ENCODE assay signal across 16 mouse cellular contexts in the genomic region with DNA sequence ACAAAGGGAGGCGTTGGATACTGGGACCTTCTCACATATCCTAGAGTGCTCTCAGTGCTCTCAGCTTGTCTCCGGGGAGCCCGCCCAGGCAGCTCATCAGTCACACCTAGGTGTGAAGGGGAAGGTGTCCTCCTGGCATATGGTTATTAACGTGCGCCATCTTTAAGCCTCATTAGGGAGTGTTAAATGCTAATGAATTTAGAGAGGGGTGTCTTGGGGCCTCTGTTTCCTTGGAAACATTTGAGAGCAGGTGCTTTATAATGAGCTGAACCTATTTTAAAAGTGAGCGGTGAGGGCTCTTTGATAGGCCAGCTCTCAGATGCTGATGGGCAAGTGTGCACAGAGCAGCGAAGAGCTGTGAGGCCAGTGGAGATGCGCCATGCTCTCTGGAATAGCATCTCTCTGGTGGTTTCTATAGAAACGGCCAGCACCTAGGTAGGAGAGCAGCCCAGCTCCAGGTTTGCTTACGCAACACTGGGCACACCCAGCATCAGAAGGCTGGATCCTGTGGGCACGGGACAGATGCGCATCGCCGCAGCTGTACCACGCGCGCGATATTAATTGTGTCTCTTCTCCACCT. TPM values are rescaled to one million over a fixed set of nuclear protein-coding genes. Genes with fewer than 3 reads are reported as not detected.
DNase-seq lines count a peak whose midpoint lies in the region; ATAC-seq and TF ChIP-seq lines count a peak whose summit lies in the region.
"Had no signal": no experiment of that assay in that cellular context is flagged by ENCODE, and none has a peak within 500 bp of the region (broad histone marks: within the 10 kb centered on the region; RNA-seq: fewer than 3 reads in every experiment).

No protein-coding gene starts in this region.

- H3K27me3 ChIP-seq in hindbrain, embryonic 11.5 days (ENCODE audit: control insufficient read depth, insufficient read depth, low read length) = no peaks in the 10 kb centered on the region
- H3K27me3 ChIP-seq in hindbrain, embryonic 10.5 days (ENCODE audit: insufficient read depth, poor library complexity, severe bottlenecking) = 0 out of 2 replicates have a peak, but pooled peaks cover 3% of the 10 kb centered on the region
- H3K27me3 ChIP-seq in forebrain, embryonic 16.5 days (replicated peaks; ENCODE audit: control insufficient read depth, insufficient read depth, low read length) = no peaks in the 10 kb centered on the region
- no peaks in the 10 kb centered on the region for H3K27me3 ChIP-seq in midbrain, embryonic 13.5 days
- H3K27me3 ChIP-seq: heart, embryonic 15.5 days; liver, embryonic 15.5 days had no signal

- H3K27ac ChIP-seq in hindbrain, embryonic 11.5 days (ENCODE audit: low read depth, low read length) = peak overlapping the region; percentile 24; the same call in 1 of the 2 replicates
- no peak overlapping the region for H3K27ac ChIP-seq in hindbrain, embryonic 10.5 days
- no peak overlapping the region for H3K27ac ChIP-seq in forebrain, embryonic 16.5 days (ENCODE audit: low read length)
- peak overlapping the region; percentile 35; the same call in 1 of the 2 replicates for H3K27ac ChIP-seq in midbrain, embryonic 13.5 days
- H3K27ac ChIP-seq: heart, embryonic 15.5 days; left cerebral cortex, adult 2 months; limb, embryonic 12.5 days; liver, embryonic 15.5 days had no signal

- H3K9ac ChIP-seq in hindbrain, embryonic 11.5 days (ENCODE audit: low read depth, low read length) = no peak overlapping the region
- H3K9ac ChIP-seq in forebrain, embryonic 16.5 days (replicated peaks; ENCODE audit: low read depth, low read length) = no peak overlapping the region
- H3K9ac ChIP-seq in midbrain, embryonic 13.5 days (replicated peaks) = no peak overlapping the region; the same call in 1 of the 2 replicates
- H3K9ac ChIP-seq: heart, embryonic 15.5 days; limb, embryonic 12.5 days; liver, embryonic 15.5 days had no signal

- no peak for TF ChIP-seq CTCF in brain, embryonic 14.5 days (IDR thresholded peaks at IDR 0.05; ENCODE audit: borderline replicate concordance, extremely low read depth, insufficient read depth, insufficient read length)

- no peak overlapping the region for H3K4me2 ChIP-seq in hindbrain, embryonic 11.5 days (replicated peaks; ENCODE audit: low read depth, low read length)
- no peak overlapping the region for H3K4me2 ChIP-seq in forebrain, embryonic 16.5 days (ENCODE audit: low read length)
- H3K4me2 ChIP-seq in midbrain, embryonic 13.5 days (replicated peaks) = 0 out of 2 replicates have a peak overlapping the region, but pooled peaks have one; percentile 13
- H3K4me2 ChIP-seq: heart, embryonic 15.5 days; limb, embryonic 12.5 days; liver, embryonic 15.5 days had no signal

- 79% methylated on average over 18 of the region's 18 CpGs for WGBS in hindbrain, embryonic 11.5 days
- WGBS in hindbrain, embryonic 10.5 days = 88% methylated on average over 18 of the region's 18 CpGs
- WGBS in forebrain, embryonic 16.5 days = 35% methylated on average over 18 of the region's 18 CpGs
- 68% methylated on average over 18 of the region's 18 CpGs for WGBS in midbrain, embryonic 13.5 days

- H3K4me1 ChIP-seq in hindbrain, embryonic 11.5 days (replicated peaks; ENCODE audit: control insufficient read depth, insufficient read depth, low read length) = peaks cover 2% of the 10 kb centered on the region; the same call in 1 of the 2 replicates
- H3K4me1 ChIP-seq in hindbrain, embryonic 10.5 days (replicated peaks) = peaks cover 26% of the 10 kb centered on the region
- H3K4me1 ChIP-seq in forebrain, embryonic 16.5 days (replicated peaks; ENCODE audit: control insufficient read depth, insufficient read depth, low read length) = peaks cover 9% of the 10 kb centered on the region; the same call in 1 of the 2 replicates
- H3K4me1 ChIP-seq in midbrain, embryonic 13.5 days (replicated peaks) = peaks cover 37% of the 10 kb centered on the region
- H3K4me1 ChIP-seq: heart, embryonic 15.5 days; limb, embryonic 12.5 days; liver, embryonic 15.5 days had no signal

- 0 out of 2 replicates have a peak, but pooled peaks have one; percentile 29 for ATAC-seq in hindbrain, embryonic 11.5 days (ENCODE audit: low FRiP score)
- ATAC-seq in forebrain, embryonic 16.5 days = peak; percentile 66
- ATAC-seq in midbrain, embryonic 13.5 days = peak; percentile 86
- ATAC-seq in monocyte, adult 5-6 weeks (replicated peaks; ENCODE audit: insufficient number of reproducible peaks, low FRiP score, low TSS enrichment, poor library complexity, severe bottlenecking) = no peak

- TF ChIP-seq POLR2A in brain, embryonic 14.5 days (IDR thresholded peaks at IDR 0.05; ENCODE audit: borderline replicate concordance, extremely low read depth, insufficient read depth, insufficient read length, poor library complexity, severe bottlenecking) = no peak

- DNase-seq in hindbrain, embryonic 11.5 days (ENCODE audit: low spot score) = no peak
- no peak for DNase-seq in hindbrain, embryonic 10.5 days (ENCODE audit: low spot score)
- peak; percentile 67 for DNase-seq in brain, embryonic 14.5 days (ENCODE audit: low read depth)
- no peak for DNase-seq in T-cell, adult 2 months (ENCODE audit: low spot score)
- DNase-seq in kidney, adult 8-10 months = no peak
- DNase-seq: B cell, adult 2 months; cerebellum, adult 8-10 months; heart, adult 11 months; lung, postnatal 14 days had no signal

- no peaks in the 10 kb centered on the region for H3K36me3 ChIP-seq in hindbrain, embryonic 11.5 days (ENCODE audit: control insufficient read depth, insufficient read depth, low read length)
- H3K36me3 ChIP-seq in hindbrain, embryonic 10.5 days = no peaks in the 10 kb centered on the region
- no peaks in the 10 kb centered on the region for H3K36me3 ChIP-seq in forebrain, embryonic 16.5 days (ENCODE audit: control insufficient read depth, insufficient read depth)
- H3K36me3 ChIP-seq in midbrain, embryonic 13.5 days = no peaks in the 10 kb centered on the region
- H3K36me3 ChIP-seq: heart, embryonic 15.5 days; limb, embryonic 12.5 days; liver, embryonic 15.5 days had no signal

- H3K9me3 ChIP-seq in hindbrain, embryonic 11.5 days (ENCODE audit: control insufficient read depth, low read length) = no peaks in the 10 kb centered on the region
- no peaks in the 10 kb centered on the region for H3K9me3 ChIP-seq in hindbrain, embryonic 10.5 days
- H3K9me3 ChIP-seq in forebrain, embryonic 16.5 days (ENCODE audit: control insufficient read depth, low read length) = no peaks in the 10 kb centered on the region
- H3K9me3 ChIP-seq in midbrain, embryonic 13.5 days = no peaks in the 10 kb centered on the region
- H3K9me3 ChIP-seq: heart, embryonic 15.5 days; limb, embryonic 12.5 days; liver, embryonic 15.5 days had no signal

- H3K4me3 ChIP-seq in hindbrain, embryonic 11.5 days (ENCODE audit: low read depth, low read length) = no peak overlapping the region
- no peak overlapping the region for H3K4me3 ChIP-seq in hindbrain, embryonic 10.5 days
- H3K4me3 ChIP-seq in forebrain, embryonic 16.5 days (replicated peaks; ENCODE audit: low read length) = no peak overlapping the region
- no peak overlapping the region for H3K4me3 ChIP-seq in midbrain, embryonic 13.5 days (replicated peaks)
- H3K4me3 ChIP-seq: heart, embryonic 15.5 days; left cerebral cortex, adult 2 months; limb, embryonic 12.5 days; liver, embryonic 15.5 days had no signal

RNA-seq across cellular contexts. Expression of a gene that starts 57.9 kb away (rescaled TPM):
- 13.0 and 16.1 TPM in 2 replicates for polyA plus RNA-seq in hindbrain, embryonic 11.5 days (2014; fragmentation: Nextera tagmentation; extraction: Ambion mirVana)
- 6.0 and 16.2 TPM in 2 replicates for polyA plus RNA-seq in hindbrain, embryonic 10.5 days (2016; fragmentation: Nextera tagmentation; extraction: Ambion mirVana)
- polyA plus RNA-seq in brain, embryonic 14.5 days (2012; rRNA removed) = 65.9 and 96.3 TPM in 2 replicates
- 16.1 and 22.6 TPM in 2 replicates for polyA plus RNA-seq in forebrain, embryonic 16.5 days (2015; fragmentation: Nextera tagmentation; extraction: Ambion mirVana)
- 15.3 and 16.2 TPM in 2 replicates for polyA plus RNA-seq in midbrain, embryonic 13.5 days (2015; fragmentation: Nextera tagmentation; extraction: Ambion mirVana)
- total RNA-seq in monocyte, adult 5-6 weeks (2017) = 0.49 TPM in 1 of 3 replicates, not detected in the others

Comparison
In these comparisons a context has a peak if more than half of its experiments do, and no peak if none do; other contexts are left out.
1. H3K27ac ChIP-seq: peak in hindbrain, embryonic 11.5 days (single experiment) and midbrain, embryonic 13.5 days (single experiment); none in hindbrain, embryonic 10.5 days (single experiment) and forebrain, embryonic 16.5 days (single experiment).